Mouse (Mus musculus) naive thymus-derived CD4-positive, alpha-beta T cell, adult 2 months (primary cell): ENCODE data around the gene Mov10l1.

ENCODE experiments used
- DNase-seq: peaks from one replicate; pipeline ENCODE4 v3.0.0-alpha.2; 2011; ENCODE audit warnings: low read depth

Gene Mov10l1

GRCm38 (mm10) chr15:89074613-89075477 lies 92.1 kb downstream of the Mov10l1 start, which contains the start of gene Trabd:
Gene Trabd (plus strand): TSS chr15:89075124.
- no peak for DNase-seq

GRCm38 (mm10) chr15:89075478-89076147 lies 92.9 kb downstream of the Mov10l1 start:
- peak; percentile 80 for DNase-seq

GRCm38 (mm10) chr15:89076156-89076731 lies 93.5 kb downstream of the Mov10l1 start:
- peak; percentile 52 for DNase-seq

- DNase-seq = peak; percentile 87
Observed at GRCm38 (mm10) chr15:89078208-89078836, 95.6 kb downstream of the Mov10l1 start.

- DNase-seq = no peak
Observed at GRCm38 (mm10) chr15:89083906-89084305, 101.2 kb downstream of the Mov10l1 start.

GRCm38 (mm10) chr15:89084826-89085225 lies 102.1 kb downstream of the Mov10l1 start:
- no peak for DNase-seq

- DNase-seq = peak; percentile 77
Observed at GRCm38 (mm10) chr15:89088607-89089247, 106.0 kb downstream of the Mov10l1 start, which contains the start of gene Selenoo. Gene Selenoo (plus strand): TSS chr15:89089084.

- DNase-seq = peak; percentile 30
Observed at GRCm38 (mm10) chr15:89089248-89090051, 106.7 kb downstream of the Mov10l1 start.

GRCm38 (mm10) chr15:89090662-89091061 lies 108.0 kb downstream of the Mov10l1 start:
- DNase-seq = no peak

- no peak for DNase-seq
Observed at GRCm38 (mm10) chr15:89092181-89092580, 109.5 kb downstream of the Mov10l1 start.

GRCm38 (mm10) chr15:89097450-89097849 lies 114.7 kb downstream of the Mov10l1 start:
- DNase-seq = no peak

- no peak for DNase-seq
Observed at GRCm38 (mm10) chr15:89098616-89099015, 115.9 kb downstream of the Mov10l1 start.

GRCm38 (mm10) chr15:89100823-89101222 lies 118.1 kb downstream of the Mov10l1 start:
- no peak for DNase-seq

- DNase-seq = no peak
Observed at GRCm38 (mm10) chr15:89102646-89103045, 119.9 kb downstream of the Mov10l1 start.

GRCm38 (mm10) chr15:89103921-89104320 lies 121.2 kb downstream of the Mov10l1 start:
- DNase-seq = no peak

- no peak for DNase-seq
Observed at GRCm38 (mm10) chr15:89104425-89104824, 121.7 kb downstream of the Mov10l1 start.
